Mouse (Mus musculus) CH12.LX (cell line): ENCODE measurements around the gene Twist2.

Source experiments
- HCFC1 ChIP-seq: IDR thresholded peaks from 2 replicates; pipeline ENCODE4 v1.6.1; 2012; ENCODE audit warnings: low read depth, mild to moderate bottlenecking, inconsistent platforms, low read length, improper control_type of control experiment
- MAX ChIP-seq: IDR thresholded peaks from 2 replicates; pipeline ENCODE4 v1.6.1; 2011; ENCODE audit warnings: low read length, improper control_type of control experiment
- MEF2A ChIP-seq: IDR thresholded peaks from 2 replicates; pipeline ENCODE4 v1.6.1; 2014; ENCODE audit warnings: low read depth, mild to moderate bottlenecking, inconsistent platforms, low read length, improper control_type of control experiment, borderline replicate concordance

DNA sequence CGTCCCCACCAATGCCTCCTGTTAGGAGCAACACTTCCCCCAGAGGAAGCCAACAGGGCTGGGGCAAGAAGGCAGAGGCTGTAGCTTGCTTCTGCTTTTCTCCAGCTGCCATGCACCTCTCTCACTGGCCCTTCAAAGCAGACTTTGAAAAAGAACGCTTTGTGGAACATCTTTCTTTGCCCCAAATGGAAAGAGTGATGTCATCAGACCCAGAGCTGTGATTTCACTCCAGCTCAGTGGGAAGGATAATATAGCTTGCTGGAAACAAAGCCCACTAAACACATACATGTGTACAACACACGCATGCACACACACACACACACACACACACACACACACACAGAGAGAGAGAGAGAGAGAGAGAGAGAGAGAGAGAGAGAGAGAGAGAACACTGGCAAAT, 17.1 kb upstream of the Twist2 start:
- TF ChIP-seq MAX: no peak
- no peak for TF ChIP-seq HCFC1
- TF ChIP-seq MEF2A: no peak
